Mouse (Mus musculus) cerebellum, postnatal 25 days (tissue): Measurements from ENCODE around the gene Ppl.

Source experiments
- DNase-seq, 2 experiments: peaks; one replicate each; pipeline ENCODE4 v3.0.0; 2021; ENCODE audit warnings: mixed read lengths in 2 of 2

Gene Ppl

GRCm38 (mm10) chr16:5132401-5132801, at the start of gene Ppl:
Gene Ppl (minus strand): TSS chr16:5132421.
- DNase-seq, result peak; percentile 55 to 78

GRCm38 (mm10) chr16:5172636-5173035, 40.4 kb upstream of the Ppl start:
- DNase-seq, result no peak

DNA sequence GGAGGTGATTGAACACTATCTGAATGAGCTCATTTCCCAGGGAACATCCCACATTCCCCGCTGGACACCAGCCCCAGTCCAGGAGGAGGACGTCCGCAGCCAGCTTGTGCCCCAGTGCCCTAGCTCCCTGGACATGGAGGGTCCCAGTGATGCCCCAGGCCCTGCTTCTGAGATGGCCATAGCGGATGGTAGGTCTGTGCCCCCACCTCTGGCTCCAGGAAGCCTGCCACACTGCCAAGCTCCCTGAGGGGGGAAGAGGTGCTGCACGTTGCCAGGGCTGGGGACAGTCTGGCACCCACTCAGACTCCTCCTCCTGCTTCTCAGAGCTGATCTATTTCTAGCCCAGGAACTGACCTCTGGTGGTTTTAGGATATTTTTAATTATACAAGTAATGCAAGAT, 36.6 kb upstream of the Ppl start:
- DNase-seq, result peak; percentile 52 to 65

GRCm38 (mm10) chr16:5168038-5168437, 35.8 kb upstream of the Ppl start:
- no peak for DNase-seq

- DNase-seq, result no peak
These were observed 32.1 kb upstream of the Ppl start for GRCm38 (mm10) chr16:5164327-5164726.

DNA sequence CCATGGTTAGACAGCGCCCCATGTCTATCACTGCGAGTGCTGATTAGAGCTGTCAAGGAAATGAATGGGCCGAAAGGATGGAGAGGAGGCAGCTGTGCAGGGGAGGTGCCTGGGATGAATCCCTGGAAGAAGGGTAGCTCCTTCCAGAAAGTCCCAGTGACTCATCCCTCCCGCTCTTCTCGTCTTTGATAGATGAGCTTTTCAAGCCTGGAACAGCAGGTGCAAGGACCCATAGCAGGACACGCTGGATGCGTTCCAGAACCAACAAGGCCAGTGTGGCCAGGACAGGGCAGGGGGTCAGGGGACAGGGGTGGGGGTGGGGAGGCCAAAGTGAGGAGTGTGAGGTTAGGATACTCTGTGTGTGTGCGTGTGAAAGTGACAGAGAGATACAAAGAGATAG, 27.0 kb upstream of the Ppl start:
- no peak for DNase-seq

DNA sequence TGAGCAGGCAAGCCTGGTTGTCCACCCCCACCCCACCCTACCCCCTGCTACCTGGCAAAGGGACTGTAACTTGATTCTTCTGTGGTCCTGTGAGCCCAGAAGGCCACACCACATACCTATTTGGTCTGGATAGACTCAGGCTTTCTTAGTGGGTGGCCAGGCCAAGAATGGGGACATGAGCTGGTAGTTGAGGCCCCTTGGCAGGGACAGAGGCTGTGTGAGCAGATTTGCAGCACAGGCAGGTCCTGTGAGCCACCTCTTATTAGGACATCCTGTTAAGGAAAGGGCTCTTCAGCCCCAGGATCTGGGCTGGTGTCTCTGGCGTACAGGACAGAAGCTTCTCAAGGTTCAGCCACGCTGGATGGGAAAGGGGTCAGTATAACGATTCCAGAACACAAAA, 24.9 kb upstream of the Ppl start:
- DNase-seq, result no peak

DNA sequence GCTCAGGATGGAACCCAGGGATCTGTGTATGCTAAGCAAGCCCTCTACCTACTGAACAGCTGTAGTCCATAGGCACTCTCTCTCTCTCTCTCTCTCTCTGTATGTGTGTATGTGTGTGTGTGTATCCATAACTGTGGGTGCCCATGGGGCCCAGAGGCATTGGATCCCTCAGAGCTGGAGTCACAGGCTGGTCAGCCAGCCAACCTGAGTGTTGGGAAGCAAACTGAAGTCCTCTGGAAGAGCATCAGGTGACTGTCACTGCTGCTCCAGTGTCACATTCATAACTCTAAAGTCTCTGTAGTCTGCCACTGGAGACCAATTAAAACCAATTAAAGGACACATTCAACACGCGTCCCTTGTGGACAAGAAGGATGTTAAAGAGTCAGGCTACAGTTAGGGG, 24.3 kb upstream of the Ppl start:
- no peak for DNase-seq

GRCm38 (mm10) chr16:5155014-5155413, 22.8 kb upstream of the Ppl start:
- DNase-seq, result no peak

GRCm38 (mm10) chr16:5153299-5154026, 21.2 kb upstream of the Ppl start:
- DNase-seq, result no peak

GRCm38 (mm10) chr16:5150544-5150943, 18.3 kb upstream of the Ppl start:
- no peak for DNase-seq

DNA sequence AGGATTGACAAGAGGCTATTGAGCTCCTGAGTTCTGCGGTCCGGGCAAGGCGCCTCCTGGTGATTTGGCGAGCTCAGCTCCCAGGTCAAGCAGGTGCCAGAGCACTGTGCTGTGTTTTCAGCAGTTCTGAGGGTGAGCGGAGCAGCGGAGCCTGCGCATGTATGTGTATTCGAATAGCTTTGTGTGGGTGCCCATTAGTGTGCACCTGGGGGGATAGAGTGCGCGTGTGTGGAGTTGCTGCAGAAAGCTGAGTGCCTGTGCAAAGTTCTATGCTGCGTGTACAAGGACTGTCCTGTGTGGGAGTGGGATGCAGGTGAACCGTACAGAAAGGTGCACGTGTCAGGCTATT, 14.8 kb upstream of the Ppl start, which contains the start of gene Sec14l5:
Gene Sec14l5 (plus strand): TSS at position 73 of the 349 bp plus-strand sequence.
- no peak for DNase-seq

GRCm38 (mm10) chr16:5146367-5147036, 14.3 kb upstream of the Ppl start:
- peak; percentile 71 to 81 for DNase-seq

- peak; percentile 72 to 88 for DNase-seq
These were observed 13.3 kb upstream of the Ppl start for GRCm38 (mm10) chr16:5145570-5145969.

DNA sequence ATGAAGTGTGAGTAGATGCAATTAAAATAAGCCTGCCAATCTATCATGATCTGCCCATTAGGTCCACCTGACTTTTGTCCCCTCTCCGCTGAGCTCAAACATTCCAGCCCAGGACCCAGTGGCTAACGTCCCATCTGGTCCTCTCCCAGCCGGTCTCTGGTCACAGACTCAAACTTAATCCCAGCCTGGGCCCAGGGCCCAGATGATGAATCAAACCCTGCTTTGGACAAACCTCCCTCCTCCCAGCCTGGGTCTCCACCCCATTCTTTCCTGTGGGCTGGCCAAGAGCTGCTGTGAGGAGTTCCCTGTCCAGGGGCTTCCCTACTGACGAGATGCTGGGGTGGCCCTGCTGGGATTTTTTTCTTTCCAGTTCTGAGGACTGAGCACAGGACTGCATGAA, 7.5 kb upstream of the Ppl start:
- DNase-seq, result peak; percentile 39 to 71

GRCm38 (mm10) chr16:5137006-5137540, 4.9 kb upstream of the Ppl start:
- DNase-seq, result no peak

GRCm38 (mm10) chr16:5136505-5136904, 4.3 kb upstream of the Ppl start:
- peak; percentile 26 to 52 for DNase-seq

DNA sequence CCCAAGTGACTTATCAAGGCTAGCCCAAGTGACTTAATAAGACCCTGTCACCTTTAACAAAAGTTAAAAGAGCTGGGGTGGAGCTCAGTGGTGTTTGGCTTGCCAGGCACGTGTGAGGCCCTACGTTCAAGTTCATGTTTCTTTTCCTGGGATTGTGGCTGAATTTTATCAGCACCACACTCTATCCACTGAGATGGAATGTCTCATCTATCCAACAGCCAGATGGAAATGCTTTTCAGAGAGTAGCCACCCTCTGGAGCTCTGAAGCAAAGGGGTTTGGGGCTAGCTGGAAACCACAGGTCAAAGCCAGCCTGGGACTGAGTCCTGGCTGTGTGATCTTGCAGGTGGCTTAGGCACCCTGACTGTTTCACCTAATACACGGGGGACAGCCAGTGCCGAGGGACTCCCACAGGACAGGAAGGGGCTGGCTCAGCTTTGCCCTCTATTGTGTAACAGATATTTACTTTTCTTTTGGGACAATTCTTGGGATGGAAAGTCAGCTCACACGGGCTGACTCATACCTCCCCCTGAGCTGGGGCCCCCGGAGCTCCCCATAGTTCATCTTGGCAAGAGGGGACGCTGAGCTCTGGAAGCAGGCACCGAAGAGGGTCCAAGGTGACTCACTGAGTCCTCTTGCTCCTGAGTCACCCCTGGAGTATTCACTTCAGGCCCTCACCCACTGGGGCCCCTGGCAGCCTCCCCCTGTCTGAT, 3.5 kb upstream of the Ppl start:
- no peak for DNase-seq

- peak; percentile 69 to 78 for DNase-seq
These were observed 2.6 kb upstream of the Ppl start for GRCm38 (mm10) chr16:5134623-5135330.

GRCm38 (mm10) chr16:5131251-5131922, 834 bp downstream of the Ppl start:
- DNase-seq, result peak in 1 of 2 experiments; percentile 33

DNA sequence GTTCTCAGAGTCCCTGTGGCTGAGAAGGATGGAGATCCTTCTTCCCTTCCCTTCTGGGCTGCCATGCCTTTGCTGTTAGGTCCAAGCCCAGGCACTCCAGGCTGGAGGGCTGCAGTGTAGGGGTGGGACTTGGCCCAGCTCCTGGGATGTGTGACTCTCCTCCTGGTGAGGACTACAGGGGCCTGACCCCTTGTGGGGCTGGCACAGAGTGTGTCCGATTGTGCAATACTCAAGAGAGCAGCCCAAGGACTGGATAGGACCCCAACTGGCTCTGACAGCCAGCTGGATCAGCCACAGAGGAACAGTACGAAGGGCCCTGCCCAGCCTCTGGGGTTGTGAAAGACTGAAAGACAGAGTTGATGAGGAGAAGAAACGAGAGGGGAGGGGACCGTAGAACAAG, 1.5 kb downstream of the Ppl start:
- DNase-seq, result no peak

GRCm38 (mm10) chr16:5130196-5130595, 2.0 kb downstream of the Ppl start:
- DNase-seq, result no peak
